Mouse (Mus musculus) embryonic facial prominence, embryonic 14.5 days (tissue): ENCODE results near the gene Rab4b. TPM values are rescaled to one million over a fixed set of nuclear protein-coding genes. Genes with fewer than 3 reads are reported as not detected.
A peak's percentile ranks its signal among the peaks of the same experiment; 100 is the strongest.

Experiments
- ATAC-seq: fragments of 200-750 bp; cut with Nextera tagmentation; 2 replicates; pipeline ENCODE4 v1.8.0; 2017; ENCODE audit warnings: low read depth, moderate number of reproducible peaks, moderate TSS enrichment
- DNase-seq: peaks from one replicate; pipeline ENCODE4 v3.0.0-alpha.2; 2015; ENCODE audit warnings: low spot score
- H3K27ac ChIP-seq: fragments of 300-500 bp; sonication (generic); replicated peaks from 2 replicates; pipeline ENCODE4 v1.5.1; 2014; ENCODE audit warnings: low read depth, mild to moderate bottlenecking, low read length, moderate library complexity
- H3K27me3 ChIP-seq: fragments of 300-500 bp; sonication (generic); replicated peaks from 2 replicates; pipeline ENCODE4 v1.6.1; 2014; ENCODE audit warnings: low read length; ENCODE audit not compliant: control insufficient read depth, insufficient read depth
- H3K36me3 ChIP-seq: fragments of 300-500 bp; sonication (generic); 2 replicates; pipeline ENCODE4 v1.6.1; 2014; ENCODE audit warnings: low read length, mixed read lengths; ENCODE audit not compliant: control insufficient read depth, insufficient read depth
- H3K4me1 ChIP-seq: fragments of 300-500 bp; sonication (generic); 2 replicates; pipeline ENCODE4 v1.6.1; 2014; ENCODE audit warnings: antibody characterized with exemption, low read length; ENCODE audit not compliant: control insufficient read depth, insufficient read depth
- H3K4me2 ChIP-seq: fragments of 300-500 bp; sonication (generic); 2 replicates; pipeline ENCODE4 v1.6.1; 2014; ENCODE audit warnings: low read depth, mild to moderate bottlenecking, low read length, moderate library complexity, mixed read lengths
- H3K4me3 ChIP-seq: fragments of 300-500 bp; sonication (generic); 2 replicates; pipeline ENCODE4 v1.5.1; 2014; ENCODE audit warnings: low read depth, mild to moderate bottlenecking, low read length
- H3K9ac ChIP-seq: fragments of 300-500 bp; sonication (generic); 2 replicates; pipeline ENCODE4 v1.6.1; 2014; ENCODE audit warnings: low read depth, mild to moderate bottlenecking, low read length, moderate library complexity, mixed read lengths
- H3K9me3 ChIP-seq: fragments of 300-500 bp; sonication (generic); 2 replicates; pipeline ENCODE4 v1.6.1; 2016; ENCODE audit warnings: low read length; ENCODE audit not compliant: control insufficient read depth
- WGBS: fragments of 180-500 bp; shearing (Covaris S2); extraction: QIAGEN DNeasy Blood & Tissue Kit; methylation state at CpG from one replicate; pipeline ENCODE4 v1.1.7; 2014; 5-methylcytosine and 5-hydroxymethylcytosine counted together
- polyA plus RNA-seq: library from polyadenylated mRNA; unstranded; fragments of >200 nt; fragmentation: Nextera tagmentation; extraction: Ambion mirVana; gene quantifications from 2 replicates; pipeline ENCODE4 v1.2.1, GENCODE M21; 2014

Rab4b gene
- polyA plus RNA-seq, 1 experiment from 2014 or later = 58.2 TPM

DNA sequence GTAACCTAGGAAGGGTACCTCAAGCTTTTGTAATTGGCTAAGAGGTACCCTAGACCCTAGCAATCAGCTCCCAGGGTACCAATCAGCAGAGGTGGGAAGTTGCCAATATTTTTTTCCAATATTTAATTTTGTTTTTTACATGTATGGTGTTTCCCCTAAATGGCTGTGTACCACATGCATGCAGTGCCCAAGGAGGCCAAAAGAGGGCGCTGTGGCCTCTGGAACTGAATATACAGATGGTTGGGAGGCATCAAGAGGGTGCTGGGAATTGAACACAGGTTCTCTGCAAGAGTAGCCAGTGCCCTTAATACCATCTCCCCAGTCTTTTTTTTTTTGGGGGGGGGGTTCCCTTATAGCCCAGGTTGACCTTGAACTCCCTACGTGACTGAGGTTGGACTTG is 47.3 kb downstream of the Rab4b start:
- ATAC-seq = no peak

DNA sequence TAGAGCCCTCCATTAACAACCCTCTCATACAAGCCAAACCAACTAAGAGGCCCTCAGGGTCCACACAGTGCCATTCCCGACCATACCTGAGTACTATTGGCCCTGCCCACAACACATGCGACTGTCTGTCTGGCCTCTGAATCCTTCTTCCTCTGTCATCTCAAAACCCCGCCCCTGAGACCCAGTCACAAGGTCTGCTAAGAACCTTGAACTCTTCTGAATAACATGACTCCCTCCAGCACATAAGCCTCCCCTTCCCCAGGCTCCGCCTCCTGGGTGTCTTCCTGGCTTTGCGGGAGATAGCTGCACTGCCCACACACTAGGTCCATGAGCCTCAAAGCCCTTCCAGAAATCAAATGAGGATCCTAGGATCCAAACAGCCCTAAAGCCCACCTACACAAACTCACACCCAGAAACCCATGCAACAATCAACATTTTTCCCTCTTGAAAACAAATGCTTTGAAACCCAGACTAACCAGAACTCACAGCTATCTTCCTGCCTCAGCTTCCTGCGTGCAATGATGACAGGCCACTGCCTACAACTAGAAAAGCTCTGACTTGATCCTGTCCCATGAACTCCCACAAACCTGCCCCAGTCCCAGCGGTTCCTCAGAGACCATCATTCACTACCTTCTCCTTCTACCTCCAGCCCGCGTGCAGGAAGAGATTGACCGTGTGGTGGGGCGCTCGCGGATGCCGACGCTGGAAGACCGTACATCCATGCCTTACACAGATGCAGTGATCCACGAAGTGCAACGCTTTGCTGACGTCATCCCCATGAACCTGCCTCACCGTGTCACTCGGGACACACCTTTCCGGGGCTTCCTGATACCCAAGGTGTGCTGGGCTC is 48.0 kb downstream of the Rab4b start:
- no peak overlapping the region for H3K9ac ChIP-seq
- H3K4me3 ChIP-seq = no peak overlapping the region
- no peak for ATAC-seq
- no peaks in the 10 kb centered on the region for H3K36me3 ChIP-seq
- H3K27me3 ChIP-seq = no peaks in the 10 kb centered on the region
- H3K27ac ChIP-seq = no peak overlapping the region
- H3K9me3 ChIP-seq = no peaks in the 10 kb centered on the region
- no peak for DNase-seq
- no peak overlapping the region for H3K4me2 ChIP-seq
- 88% methylated on average over 22 of the region's 22 CpGs for WGBS
- H3K4me1 ChIP-seq = no peaks in the 10 kb centered on the region

More for the DNA sequence above, 47.3 kb downstream of the Rab4b start:
- H3K27me3 ChIP-seq = no peaks in the 10 kb centered on the region
- H3K4me1 ChIP-seq = no peaks in the 10 kb centered on the region
- H3K9ac ChIP-seq = no peak overlapping the region
- no peak overlapping the region for H3K4me3 ChIP-seq
- DNase-seq = no peak
- 65% methylated on average over 2 of the region's 2 CpGs for WGBS
- H3K36me3 ChIP-seq = no peaks in the 10 kb centered on the region
- no peak overlapping the region for H3K4me2 ChIP-seq
- no peaks in the 10 kb centered on the region for H3K9me3 ChIP-seq
- no peak overlapping the region for H3K27ac ChIP-seq

DNA sequence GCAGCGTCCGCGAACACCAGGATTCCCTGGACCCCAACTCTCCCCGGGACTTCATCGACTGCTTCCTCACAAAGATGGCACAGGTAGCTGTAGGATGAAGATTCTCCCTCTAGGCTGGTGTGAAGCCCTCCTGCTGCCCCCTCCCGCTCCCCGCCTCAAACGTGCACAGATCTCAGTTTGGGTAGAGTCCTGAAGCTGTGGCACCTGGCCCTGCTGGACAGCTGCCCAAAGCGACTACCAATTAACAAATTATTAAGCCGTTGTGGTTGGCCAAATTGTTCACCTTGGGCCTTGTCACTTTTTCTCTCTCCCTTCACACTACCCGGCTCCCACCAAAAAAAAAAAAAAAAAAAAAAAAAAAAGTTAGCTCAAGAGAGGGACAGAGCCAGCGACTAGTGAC is 48.9 kb downstream of the Rab4b start:
- Histone ChIP-seq H3K4me3 (no peak overlapping the region), H3K36me3 (no peaks in the 10 kb centered on the region), H3K9ac (no peak overlapping the region), H3K4me1 (no peaks in the 10 kb centered on the region), H3K9me3 (no peaks in the 10 kb centered on the region), H3K27me3 (no peaks in the 10 kb centered on the region), H3K4me2 (no peak overlapping the region), H3K27ac (no peak overlapping the region)
- ATAC-seq (no peak), DNase-seq (no peak)
- WGBS = 85% methylated on average over 12 of the region's 12 CpGs

DNA sequence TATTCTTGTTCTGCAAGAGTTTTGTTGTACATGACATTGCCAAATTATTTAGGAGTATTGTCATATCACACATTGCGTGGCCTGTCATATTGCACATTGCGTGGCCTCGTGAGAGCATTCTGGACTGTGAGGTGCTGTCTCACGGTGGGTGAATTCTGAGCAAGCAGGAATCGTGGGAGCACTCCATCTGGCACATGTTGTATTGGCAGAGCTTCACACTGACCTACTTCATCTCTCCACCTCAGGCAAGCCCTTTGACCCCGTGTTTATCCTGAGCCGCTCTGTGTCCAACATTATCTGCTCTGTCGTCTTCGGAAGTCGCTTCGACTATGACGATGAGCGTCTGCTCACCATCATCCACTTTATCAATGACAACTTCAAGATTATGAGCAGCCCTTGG is 49.8 kb downstream of the Rab4b start:
- Histone ChIP-seq H3K9ac (no peak overlapping the region), H3K27me3 (no peaks in the 10 kb centered on the region), H3K9me3 (no peaks in the 10 kb centered on the region), H3K4me3 (no peak overlapping the region), H3K4me2 (no peak overlapping the region), H3K27ac (no peak overlapping the region), H3K4me1 (no peaks in the 10 kb centered on the region), H3K36me3 (no peaks in the 10 kb centered on the region)
- no peak for DNase-seq
- 84% methylated on average over 13 of the region's 13 CpGs for WGBS
- ATAC-seq = no peak

DNA sequence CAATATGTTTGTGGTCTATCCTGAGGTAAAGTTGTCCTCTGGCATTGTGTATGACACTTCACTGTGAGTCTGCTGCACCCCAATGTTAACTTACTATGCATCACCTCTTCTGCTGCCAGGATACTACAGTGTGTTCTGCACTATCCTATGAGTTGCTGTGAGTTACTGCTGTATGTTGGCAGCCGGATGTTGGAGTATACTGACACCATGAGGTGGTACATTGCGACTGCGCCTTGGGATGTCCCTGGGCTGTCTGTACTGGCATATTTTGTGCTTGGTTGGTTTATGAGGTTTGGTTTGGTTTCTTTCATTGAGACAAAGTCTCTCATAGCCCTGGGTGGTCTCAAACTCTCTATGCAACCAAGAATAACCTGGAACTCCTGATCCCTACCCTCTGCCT is 50.5 kb downstream of the Rab4b start:
- ATAC-seq = peak; percentile 69; the same call in 1 of the 2 replicates
- no peak overlapping the region for H3K4me3 ChIP-seq
- H3K4me1 ChIP-seq = no peaks in the 10 kb centered on the region
- no peak overlapping the region for H3K27ac ChIP-seq
- no peak overlapping the region for H3K4me2 ChIP-seq
- DNase-seq = peak; percentile 60
- H3K27me3 ChIP-seq = no peaks in the 10 kb centered on the region
- H3K9ac ChIP-seq = no peak overlapping the region
- no peaks in the 10 kb centered on the region for H3K9me3 ChIP-seq
- H3K36me3 ChIP-seq = no peaks in the 10 kb centered on the region
- WGBS = 35% methylated on average over 3 of the region's 3 CpGs

DNA sequence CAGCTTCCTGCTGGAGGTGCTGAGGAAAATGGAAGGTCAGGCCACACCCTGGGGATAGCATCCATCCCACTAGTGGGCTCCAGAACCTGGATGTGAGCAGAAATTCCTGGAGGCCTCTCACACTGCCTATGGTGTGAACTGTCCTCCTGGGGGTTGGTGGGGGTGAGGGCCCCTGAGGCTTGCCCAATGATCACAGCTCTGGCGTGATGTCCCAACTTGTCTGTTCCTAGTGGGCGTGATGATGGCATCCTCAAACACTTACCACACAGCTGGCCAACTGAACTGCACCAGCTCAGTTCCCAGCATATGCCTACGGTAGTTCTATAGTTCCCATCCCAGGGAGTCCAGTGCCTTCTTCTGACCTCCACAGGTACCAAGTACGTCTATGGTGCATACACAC is 53.7 kb downstream of the Rab4b start:
- no peaks in the 10 kb centered on the region for H3K27me3 ChIP-seq
- DNase-seq (no peak), ATAC-seq (no peak)
- H3K9ac ChIP-seq = no peak overlapping the region
- no peak overlapping the region for H3K4me3 ChIP-seq
- WGBS = 88% methylated on average over 4 of the region's 4 CpGs
- H3K27ac ChIP-seq = no peak overlapping the region
- H3K9me3 ChIP-seq = no peaks in the 10 kb centered on the region
- no peaks in the 10 kb centered on the region for H3K4me1 ChIP-seq
- no peaks in the 10 kb centered on the region for H3K36me3 ChIP-seq
- no peak overlapping the region for H3K4me2 ChIP-seq

DNA sequence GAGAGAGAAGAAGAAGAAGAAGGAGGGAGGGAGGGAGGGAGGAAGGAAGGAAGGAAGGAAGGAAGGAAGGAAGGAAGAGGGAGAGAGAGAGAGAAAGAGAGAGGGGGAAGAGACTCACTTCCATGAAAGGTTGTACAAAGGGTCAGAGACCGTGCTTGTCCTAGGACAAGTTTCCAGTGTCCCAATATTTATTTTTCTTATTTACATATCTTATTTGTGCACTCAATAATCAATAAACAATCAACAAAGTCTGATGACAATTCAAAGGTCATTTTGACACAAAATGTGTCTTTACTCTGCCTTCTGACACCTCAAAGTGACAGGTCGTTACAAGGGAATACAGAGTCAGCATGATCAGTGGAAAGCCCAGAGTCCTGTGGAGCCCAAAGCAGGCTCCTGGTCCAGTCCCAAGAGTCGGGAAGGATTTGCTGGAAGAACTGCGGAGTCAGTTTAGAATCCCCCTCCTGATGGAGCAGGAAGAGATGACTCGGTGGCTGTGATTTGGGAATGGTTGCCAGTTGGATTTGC is 54.3 kb downstream of the Rab4b start:
- Histone ChIP-seq H3K4me1 (no peaks in the 10 kb centered on the region), H3K36me3 (no peaks in the 10 kb centered on the region), H3K9me3 (no peaks in the 10 kb centered on the region), H3K4me2 (no peak overlapping the region), H3K27ac (no peak overlapping the region), H3K9ac (no peak overlapping the region), H3K27me3 (no peaks in the 10 kb centered on the region), H3K4me3 (no peak overlapping the region)
- WGBS = 75% methylated on average over 5 of the region's 5 CpGs
- ATAC-seq (no peak), DNase-seq (no peak)

DNA sequence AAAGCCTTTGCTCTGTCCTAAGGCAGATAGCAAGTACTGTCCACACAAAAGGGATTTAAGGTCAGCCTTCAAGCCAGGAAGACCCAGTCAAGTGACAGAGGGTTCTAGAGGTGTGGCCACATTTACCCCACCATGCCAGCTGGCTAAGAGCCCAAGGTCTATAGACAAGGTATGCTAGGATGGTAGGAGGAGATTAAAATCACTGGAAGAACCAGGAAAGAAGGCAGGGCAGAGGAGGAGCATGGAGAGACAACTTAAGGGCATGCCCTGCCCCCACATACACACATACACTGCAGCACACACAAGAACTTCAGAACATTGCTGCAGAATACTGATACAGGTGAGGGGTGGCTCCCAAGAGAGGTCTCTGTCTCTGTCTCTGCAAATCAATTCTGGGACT is 59.0 kb downstream of the Rab4b start, which contains the start of gene Cyp2f2:
TSS of gene Cyp2f2 (plus strand) at position 234 of the 400 bp plus-strand sequence.
- no peak within 1 kb of the TSS for H3K4me2 ChIP-seq
- no peak within 1 kb of the TSS for H3K27ac ChIP-seq
- no peak for DNase-seq
- no peak within 1 kb of the TSS for H3K4me3 ChIP-seq
- H3K4me1 ChIP-seq = 0 out of 2 replicates have a peak, but pooled peaks cover 3% of the 10 kb centered on the region
- no peaks in the 10 kb centered on the region for H3K36me3 ChIP-seq
- ATAC-seq = 0 out of 2 replicates have a peak, but pooled peaks have one; percentile 31
- no peaks in the 10 kb centered on the region for H3K27me3 ChIP-seq
- no peaks in the 10 kb centered on the region for H3K9me3 ChIP-seq
- H3K9ac ChIP-seq = no peak within 1 kb of the TSS
